Mouse (Mus musculus) CH12.LX (cell line): ENCODE measurements at regions not wholly inside any gene's neighbourhood (a gene's known extent, or its start where the extent isn't known, plus 50 kb on each side); places are given as distances from the start of the nearest gene placed in this dataset.

Experiments used
- CTCF ChIP-seq, 2 experiments: IDR thresholded peaks in 1 of 2; conservative IDR thresholded peaks in 1 of 2; 2 replicates each; pipeline ENCODE4 v1.5.1; 2011 to 2012; ENCODE audit warnings: low read depth in 2 of 2, low read length in 2 of 2, improper control_type of control experiment in 1 of 2, inconsistent platforms in 1 of 2, mild to moderate bottlenecking in 1 of 2, moderate library complexity in 1 of 2
- EP300 ChIP-seq: IDR thresholded peaks from 2 replicates; pipeline ENCODE4 v1.6.1; 2011; ENCODE audit warnings: low read length, improper control_type of control experiment
- MAFK ChIP-seq: IDR thresholded peaks from 2 replicates; pipeline ENCODE4 v1.6.1; 2011; ENCODE audit warnings: low read length, improper control_type of control experiment; ENCODE audit not compliant: insufficient replicate concordance
- MAZ ChIP-seq: IDR thresholded peaks from 2 replicates; pipeline ENCODE4 v1.6.1; 2012; ENCODE audit warnings: low read depth, mild to moderate bottlenecking, inconsistent platforms, low read length, improper control_type of control experiment, moderate library complexity
- POLR2A ChIP-seq: IDR thresholded peaks from 2 replicates; pipeline ENCODE4 v1.6.1; 2011; ENCODE audit warnings: low read depth, mild to moderate bottlenecking, improper control_type of control experiment, low read length
- TBP ChIP-seq: conservative IDR thresholded peaks from 2 replicates; pipeline ENCODE4 v1.6.1; 2011; ENCODE audit warnings: low read depth, low read length, improper control_type of control experiment
- UBTF ChIP-seq: IDR thresholded peaks from 2 replicates; pipeline ENCODE4 v1.6.1; 2012; ENCODE audit warnings: low read depth, mild to moderate bottlenecking, inconsistent platforms, low read length, improper control_type of control experiment, moderate library complexity
- ZC3H11A ChIP-seq: IDR thresholded peaks from 2 replicates; pipeline ENCODE4 v1.6.1; 2012; ENCODE audit warnings: low read depth, mild to moderate bottlenecking, inconsistent platforms, low read length, improper control_type of control experiment

GRCm38 (mm10) chr3:148336091-148336511, 654.3 kb downstream of the Adgrl2 start:
- no peak for TF ChIP-seq TBP
- TF ChIP-seq POLR2A = no peak
- TF ChIP-seq CTCF (conservative IDR thresholded peaks at IDR 0.05 in 1 of 2, IDR thresholded peaks at IDR 0.05 in 1 of 2; ENCODE audit: low read depth in 2 of 2, low read length in 2 of 2) = no peak
- TF ChIP-seq MAFK = no peak
- no peak for TF ChIP-seq EP300
- no peak for TF ChIP-seq ZC3H11A
- no peak for TF ChIP-seq MAZ
- no peak for TF ChIP-seq UBTF
